Mouse (Mus musculus): ENCODE measurements at regions not wholly inside any gene's neighbourhood (a gene's known extent, or its start where the extent isn't known, plus 50 kb on each side); places are given as distances from the start of the nearest gene placed in this dataset.

DNA sequence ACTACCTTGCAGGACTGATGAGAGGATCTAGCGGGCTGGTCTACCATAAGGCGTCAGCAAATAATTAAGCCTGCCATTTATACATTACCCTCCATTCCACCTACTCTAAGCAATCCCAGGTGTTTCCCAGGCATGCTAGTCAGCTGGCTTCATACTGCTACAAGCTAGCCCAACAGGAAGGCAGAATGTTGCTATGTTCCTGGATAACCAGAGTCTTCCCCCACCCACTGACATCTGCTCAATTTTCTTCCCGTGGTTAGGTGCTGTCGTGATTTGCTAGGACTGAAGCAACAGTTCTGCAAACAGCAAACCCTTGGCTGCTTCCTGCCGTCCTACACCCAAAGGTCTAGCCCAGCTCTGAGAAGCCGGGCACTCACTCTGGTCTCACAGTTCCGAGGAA is 131.6 kb downstream of the Rpl14 start:
- Histone ChIP-seq H3K9ac (ENCODE audit: low read depth, poor library complexity, severe bottlenecking) (no peak overlapping the region), H3K27me3 (ENCODE audit: control insufficient read depth, insufficient read depth, low read length, poor library complexity, severe bottlenecking) (no peaks in the 10 kb centered on the region), H3K4me1 (ENCODE audit: control insufficient read depth, insufficient read depth, low read length) (no peaks in the 10 kb centered on the region), H3K36me3 (ENCODE audit: control insufficient read depth, insufficient read depth, low read length, poor library complexity, severe bottlenecking) (no peaks in the 10 kb centered on the region), H3K9me3 (replicated peaks; ENCODE audit: control insufficient read depth, insufficient read depth, low read length, poor library complexity, severe bottlenecking) (no peaks in the 10 kb centered on the region), H3K4me3 (ENCODE audit: low read depth, low read length) (no peak overlapping the region), H3K27ac (ENCODE audit: insufficient read depth, low read length) (no peak overlapping the region)
- TF ChIP-seq POLR2A (IDR thresholded peaks at IDR 0.05; ENCODE audit: insufficient read depth, low read length) (no peak), EP300 (IDR thresholded peaks at IDR 0.05; ENCODE audit: insufficient read depth, low read depth, low read length) (no peak), CTCF (IDR thresholded peaks at IDR 0.05; ENCODE audit: low read depth, low read length) (no peak)

DNA sequence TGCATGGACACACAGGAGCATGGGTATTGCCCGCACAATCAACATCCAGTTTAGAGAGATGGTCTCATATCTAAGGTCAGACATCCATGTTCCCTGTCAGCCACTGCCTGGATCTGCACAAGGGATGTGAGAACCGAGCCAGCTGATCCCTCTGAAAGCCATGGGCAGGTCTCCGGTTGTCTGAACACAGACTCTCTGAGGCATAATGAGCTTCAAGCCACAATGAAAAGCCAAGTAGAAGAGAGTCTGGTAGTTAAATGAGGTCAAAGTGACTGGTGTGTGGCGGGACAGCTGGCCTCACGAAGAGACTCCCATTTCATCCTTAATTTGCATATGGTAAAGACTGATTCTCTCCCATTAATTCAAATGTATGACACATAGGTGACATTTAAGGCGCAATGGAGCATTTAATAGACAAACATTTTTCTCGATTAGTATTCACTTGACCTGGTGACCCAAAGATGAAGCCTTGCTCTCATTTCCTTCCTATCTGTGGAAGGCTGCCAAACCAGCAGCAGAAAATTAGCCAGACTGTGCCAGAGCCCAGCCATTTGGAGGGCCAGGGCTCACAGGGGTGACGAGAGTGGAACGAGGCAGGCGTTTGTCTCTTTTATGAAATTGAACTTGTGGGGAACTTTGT is 132.2 kb downstream of the Rpl14 start:
- Histone ChIP-seq H3K36me3 (ENCODE audit: control insufficient read depth, insufficient read depth, low read length, poor library complexity, severe bottlenecking) (no peaks in the 10 kb centered on the region), H3K4me3 (ENCODE audit: low read depth, low read length) (no peak overlapping the region), H3K9me3 (replicated peaks; ENCODE audit: control insufficient read depth, insufficient read depth, low read length, poor library complexity, severe bottlenecking) (no peaks in the 10 kb centered on the region), H3K4me1 (ENCODE audit: control insufficient read depth, insufficient read depth, low read length) (peaks cover 2% of the 10 kb centered on the region), H3K27me3 (ENCODE audit: control insufficient read depth, insufficient read depth, low read length, poor library complexity, severe bottlenecking) (no peaks in the 10 kb centered on the region), H3K27ac (ENCODE audit: insufficient read depth, low read length) (no peak overlapping the region), H3K9ac (ENCODE audit: low read depth, poor library complexity, severe bottlenecking) (no peak overlapping the region)
- TF ChIP-seq EP300 (IDR thresholded peaks at IDR 0.05; ENCODE audit: insufficient read depth, low read depth, low read length) (no peak), POLR2A (IDR thresholded peaks at IDR 0.05; ENCODE audit: insufficient read depth, low read length) (no peak), CTCF (IDR thresholded peaks at IDR 0.05; ENCODE audit: low read depth, low read length) (no peak)

DNA sequence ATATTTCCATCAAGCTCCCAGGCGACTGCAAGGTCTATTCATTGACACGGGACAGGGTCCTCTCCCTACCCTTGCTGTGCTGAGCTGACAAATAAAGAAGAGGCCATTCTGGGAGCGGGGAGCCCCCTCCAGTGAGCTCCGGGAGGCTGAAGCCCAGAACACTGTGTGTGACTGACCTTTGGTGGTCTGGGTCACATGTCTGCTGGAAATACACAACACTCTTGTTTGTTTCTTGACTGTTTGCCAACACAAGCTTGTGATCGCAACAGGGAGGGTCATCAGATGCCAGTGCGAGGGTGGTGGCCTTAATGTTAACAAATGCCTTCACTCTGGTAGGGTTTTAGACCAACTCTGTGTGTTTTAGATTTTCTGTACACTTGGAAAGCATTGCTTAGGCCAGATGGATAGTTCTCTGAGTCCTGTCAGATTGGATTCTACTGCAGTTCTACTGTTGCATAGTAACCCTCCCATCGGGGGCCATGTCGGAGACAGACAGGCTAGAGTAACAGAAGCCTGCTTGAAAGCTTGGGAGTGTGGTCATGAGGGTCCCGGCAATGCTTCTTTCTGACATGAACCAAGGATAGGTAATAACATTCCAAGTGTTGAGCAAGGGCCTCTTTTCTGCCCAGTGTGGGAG is 135.4 kb downstream of the Rpl14 start:
- Histone ChIP-seq H3K27ac (ENCODE audit: insufficient read depth, low read length) (no peak overlapping the region), H3K36me3 (ENCODE audit: control insufficient read depth, insufficient read depth, low read length, poor library complexity, severe bottlenecking) (no peaks in the 10 kb centered on the region)
- TF ChIP-seq CTCF (IDR thresholded peaks at IDR 0.05; ENCODE audit: low read depth, low read length) (no peak), EP300 (IDR thresholded peaks at IDR 0.05; ENCODE audit: insufficient read depth, low read depth, low read length) (no peak), POLR2A (IDR thresholded peaks at IDR 0.05; ENCODE audit: insufficient read depth, low read length) (no peak)

DNA sequence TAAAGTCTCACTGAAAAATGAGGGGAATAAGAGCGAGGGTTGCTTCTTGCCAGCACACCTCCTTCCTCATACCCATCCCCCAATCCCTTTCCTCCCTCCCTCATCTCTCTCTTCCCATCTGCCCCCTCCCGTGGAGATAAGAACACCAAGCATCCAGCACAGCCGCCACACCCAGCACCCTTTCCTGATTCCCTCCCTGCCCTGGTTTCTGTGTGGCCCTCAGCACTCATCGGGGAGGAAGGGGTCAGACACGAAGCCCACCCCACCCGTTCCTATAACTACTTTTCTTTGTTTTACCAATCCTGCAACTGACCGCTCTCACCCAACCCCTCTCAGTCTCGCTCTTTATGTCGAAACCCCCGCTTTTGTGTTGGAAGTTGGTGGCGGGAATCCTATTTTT is 137.3 kb downstream of the Rpl14 start:
- Histone ChIP-seq H3K9ac (ENCODE audit: low read depth, poor library complexity, severe bottlenecking) (peak overlapping the region; percentile 36; the same call in 1 of the 2 replicates), H3K4me3 (ENCODE audit: low read depth, low read length) (no peak overlapping the region)

More for the DNA sequence above, 135.4 kb downstream of the Rpl14 start:
- H3K9ac ChIP-seq (ENCODE audit: low read depth, poor library complexity, severe bottlenecking) = no peak overlapping the region
- H3K4me1 ChIP-seq (ENCODE audit: control insufficient read depth, insufficient read depth, low read length) = peaks cover 2% of the 10 kb centered on the region
- no peaks in the 10 kb centered on the region for H3K27me3 ChIP-seq (ENCODE audit: control insufficient read depth, insufficient read depth, low read length, poor library complexity, severe bottlenecking)
- H3K9me3 ChIP-seq (replicated peaks; ENCODE audit: control insufficient read depth, insufficient read depth, low read length, poor library complexity, severe bottlenecking) = peaks cover 6% of the 10 kb centered on the region
- H3K4me3 ChIP-seq (ENCODE audit: low read depth, low read length) = no peak overlapping the region

DNA sequence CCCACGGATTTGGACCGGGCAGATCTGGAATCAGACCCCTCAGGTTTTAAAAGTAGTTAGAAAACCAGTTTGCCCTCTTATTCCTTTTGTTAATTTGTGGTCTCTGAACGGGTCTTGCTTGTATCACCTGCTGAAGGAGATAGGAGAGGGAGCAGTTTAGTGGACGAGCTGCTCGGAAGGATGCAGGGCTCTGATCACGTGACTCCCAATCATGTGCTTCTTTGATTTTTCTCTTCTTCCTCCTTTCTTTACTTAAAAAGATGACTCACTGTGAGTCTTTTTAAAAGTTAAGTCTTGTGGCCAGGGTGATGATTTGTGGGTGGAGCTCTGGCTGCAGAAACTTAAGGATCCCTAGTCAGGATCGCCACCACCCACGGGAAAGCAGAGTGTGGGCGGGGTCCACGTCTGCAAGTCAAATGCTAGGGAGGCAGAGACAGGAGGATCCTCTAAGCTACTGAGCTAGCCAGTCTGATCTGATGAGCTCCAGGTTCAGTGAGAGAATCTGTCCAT is 138.0 kb downstream of the Rpl14 start:
- no peaks in the 10 kb centered on the region for H3K36me3 ChIP-seq (ENCODE audit: control insufficient read depth, insufficient read depth, low read length, poor library complexity, severe bottlenecking)
- H3K9ac ChIP-seq (ENCODE audit: low read depth, poor library complexity, severe bottlenecking) = peak overlapping the region; percentile 36; the same call in 1 of the 2 replicates
- H3K9me3 ChIP-seq (replicated peaks; ENCODE audit: control insufficient read depth, insufficient read depth, low read length, poor library complexity, severe bottlenecking) = peaks cover 6% of the 10 kb centered on the region
- no peak overlapping the region for H3K4me3 ChIP-seq (ENCODE audit: low read depth, low read length)
- peak overlapping the region; percentile 2; the same call in 1 of the 2 replicates for H3K27ac ChIP-seq (ENCODE audit: insufficient read depth, low read length)
- H3K4me1 ChIP-seq (ENCODE audit: control insufficient read depth, insufficient read depth, low read length) = peaks cover 2% of the 10 kb centered on the region
- TF ChIP-seq CTCF (IDR thresholded peaks at IDR 0.05; ENCODE audit: low read depth, low read length) = no peak
- TF ChIP-seq POLR2A (IDR thresholded peaks at IDR 0.05; ENCODE audit: insufficient read depth, low read length) = no peak
- TF ChIP-seq EP300 (IDR thresholded peaks at IDR 0.05; ENCODE audit: insufficient read depth, low read depth, low read length) = no peak
- H3K27me3 ChIP-seq (ENCODE audit: control insufficient read depth, insufficient read depth, low read length, poor library complexity, severe bottlenecking) = no peaks in the 10 kb centered on the region

More for the DNA sequence above, 137.3 kb downstream of the Rpl14 start:
- Histone ChIP-seq H3K36me3 (ENCODE audit: control insufficient read depth, insufficient read depth, low read length, poor library complexity, severe bottlenecking) (no peaks in the 10 kb centered on the region), H3K4me1 (ENCODE audit: control insufficient read depth, insufficient read depth, low read length) (peaks cover 2% of the 10 kb centered on the region), H3K27ac (ENCODE audit: insufficient read depth, low read length) (peak overlapping the region; percentile 28; the same call in 1 of the 2 replicates), H3K27me3 (ENCODE audit: control insufficient read depth, insufficient read depth, low read length, poor library complexity, severe bottlenecking) (no peaks in the 10 kb centered on the region), H3K9me3 (replicated peaks; ENCODE audit: control insufficient read depth, insufficient read depth, low read length, poor library complexity, severe bottlenecking) (peaks cover 6% of the 10 kb centered on the region)
- TF ChIP-seq CTCF (IDR thresholded peaks at IDR 0.05; ENCODE audit: low read depth, low read length) (no peak), POLR2A (IDR thresholded peaks at IDR 0.05; ENCODE audit: insufficient read depth, low read length) (no peak), EP300 (IDR thresholded peaks at IDR 0.05; ENCODE audit: insufficient read depth, low read depth, low read length) (peak; percentile 81)

DNA sequence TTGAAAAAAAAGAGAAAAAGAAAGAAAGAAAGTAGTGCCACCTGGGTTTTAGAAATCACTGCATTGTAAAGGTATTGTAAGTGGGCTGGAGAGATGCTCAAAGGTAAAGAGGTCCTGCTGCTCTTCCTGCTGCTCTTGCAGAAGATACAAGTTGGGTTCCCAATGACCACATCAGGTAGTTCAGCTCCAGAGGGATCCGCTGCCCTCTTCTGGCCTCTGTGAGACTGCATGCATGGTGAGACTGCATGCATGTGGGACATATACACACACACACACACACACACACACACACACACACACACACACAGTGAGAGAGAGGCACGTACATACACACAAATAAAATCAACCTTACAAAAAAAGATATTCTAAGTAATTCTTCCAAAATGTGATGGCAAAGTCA is 141.7 kb downstream of the Rpl14 start:
- no peaks in the 10 kb centered on the region for H3K27me3 ChIP-seq (ENCODE audit: control insufficient read depth, insufficient read depth, low read length, poor library complexity, severe bottlenecking)
- H3K9me3 ChIP-seq (replicated peaks; ENCODE audit: control insufficient read depth, insufficient read depth, low read length, poor library complexity, severe bottlenecking) = peaks cover 6% of the 10 kb centered on the region
- TF ChIP-seq POLR2A (IDR thresholded peaks at IDR 0.05; ENCODE audit: insufficient read depth, low read length) (no peak), EP300 (IDR thresholded peaks at IDR 0.05; ENCODE audit: insufficient read depth, low read depth, low read length) (no peak), CTCF (IDR thresholded peaks at IDR 0.05; ENCODE audit: low read depth, low read length) (peak; percentile 52)
- no peaks in the 10 kb centered on the region for H3K36me3 ChIP-seq (ENCODE audit: control insufficient read depth, insufficient read depth, low read length, poor library complexity, severe bottlenecking)
- H3K4me3 ChIP-seq (ENCODE audit: low read depth, low read length) = no peak overlapping the region
- H3K4me1 ChIP-seq (ENCODE audit: control insufficient read depth, insufficient read depth, low read length) = peaks cover 2% of the 10 kb centered on the region
- H3K27ac ChIP-seq (ENCODE audit: insufficient read depth, low read length) = no peak overlapping the region
- H3K9ac ChIP-seq (ENCODE audit: low read depth, poor library complexity, severe bottlenecking) = no peak overlapping the region

Measured in ES-Bruce4 (cell line).